Mouse (Mus musculus): Measurements from ENCODE around the gene Tagln. TPM values are rescaled to one million over a fixed set of nuclear protein-coding genes. Genes with fewer than 3 reads are reported as not detected.

Gene Tagln
- polyA plus RNA-seq, 2 experiments: 6.3 to 6.8 TPM

GRCm38 (mm10) chr9:45946182-45946871, 10.5 kb upstream of the Tagln start:
- H3K9me3 ChIP-seq (ENCODE audit: control insufficient read depth, low read length): peaks cover 3% of the 10 kb centered on the region; the same call in 1 of the 2 replicates
- no peaks in the 10 kb centered on the region for H3K27me3 ChIP-seq (ENCODE audit: control insufficient read depth, insufficient read depth, low read length)
- WGBS (ENCODE audit: insufficient replicate concordance): 84% methylated on average over 16 of the region's 16 CpGs
- no peak for TF ChIP-seq CTCF (IDR thresholded peaks at IDR 0.05; ENCODE audit: low read depth)
- TF ChIP-seq EP300 (IDR thresholded peaks at IDR 0.05; ENCODE audit: low read depth): no peak
- DNase-seq (ENCODE audit: low read depth in 3 of 3, low spot score in 3 of 3): no peak
- H3K9ac ChIP-seq (replicated peaks): no peak overlapping the region
- H3K4me1 ChIP-seq (replicated peaks; ENCODE audit: control insufficient read depth in 2 of 2, insufficient read depth in 2 of 2, low read length in 1 of 2): peaks cover 17 to 35% of the 10 kb centered on the region in 2 experiments
- H3K36me3 ChIP-seq (replicated peaks; ENCODE audit: control insufficient read depth, insufficient read depth, low read depth): peaks cover 30% of the 10 kb centered on the region
- no peak overlapping the region for H3K27ac ChIP-seq
- no peak overlapping the region for H3K4me3 ChIP-seq (ENCODE audit: insufficient read depth in 1 of 2, low read depth in 2 of 2, low read length in 2 of 2)
- no peak for ATAC-seq (ENCODE audit: insufficient read depth)
- no peak overlapping the region for H3K4me2 ChIP-seq (ENCODE audit: low read depth)

GRCm38 (mm10) chr9:45945721-45946120, 9.9 kb upstream of the Tagln start:
- Histone ChIP-seq H3K9me3 (ENCODE audit: control insufficient read depth, low read length) (peaks cover 3% of the 10 kb centered on the region; the same call in 1 of the 2 replicates), H3K4me1 (replicated peaks; ENCODE audit: control insufficient read depth in 2 of 2, insufficient read depth in 2 of 2, low read length in 1 of 2) (peaks cover 17 to 35% of the 10 kb centered on the region in 2 experiments), H3K4me2 (ENCODE audit: low read depth) (no peak overlapping the region), H3K27ac (no peak overlapping the region), H3K4me3 (ENCODE audit: insufficient read depth in 1 of 2, low read depth in 2 of 2, low read length in 2 of 2) (no peak overlapping the region), H3K36me3 (replicated peaks; ENCODE audit: control insufficient read depth, insufficient read depth, low read depth) (peaks cover 29% of the 10 kb centered on the region), H3K27me3 (ENCODE audit: control insufficient read depth, insufficient read depth, low read length) (no peaks in the 10 kb centered on the region), H3K9ac (replicated peaks) (no peak overlapping the region)
- TF ChIP-seq EP300 (IDR thresholded peaks at IDR 0.05; ENCODE audit: low read depth) (no peak), CTCF (IDR thresholded peaks at IDR 0.05; ENCODE audit: low read depth) (no peak)
- WGBS (ENCODE audit: insufficient replicate concordance): 84% methylated on average over 13 of the region's 13 CpGs
- no peak for DNase-seq (ENCODE audit: low read depth in 3 of 3, low spot score in 3 of 3)
- ATAC-seq (ENCODE audit: insufficient read depth): no peak

- no peak overlapping the region for H3K27ac ChIP-seq
- H3K4me3 ChIP-seq (ENCODE audit: insufficient read depth in 1 of 2, low read depth in 2 of 2, low read length in 2 of 2): no peak overlapping the region
- DNase-seq (ENCODE audit: low read depth in 3 of 3, low spot score in 3 of 3) (no peak), ATAC-seq (ENCODE audit: insufficient read depth) (no peak)
- H3K9me3 ChIP-seq (ENCODE audit: control insufficient read depth, low read length): peaks cover 3% of the 10 kb centered on the region; the same call in 1 of the 2 replicates
- 39% methylated on average over 13 of the region's 13 CpGs for WGBS (ENCODE audit: insufficient replicate concordance)
- no peak overlapping the region for H3K4me2 ChIP-seq (ENCODE audit: low read depth)
- TF ChIP-seq EP300 (IDR thresholded peaks at IDR 0.05; ENCODE audit: low read depth): no peak
- TF ChIP-seq CTCF (IDR thresholded peaks at IDR 0.05; ENCODE audit: low read depth): no peak
- H3K4me1 ChIP-seq (replicated peaks; ENCODE audit: control insufficient read depth in 2 of 2, insufficient read depth in 2 of 2, low read length in 1 of 2): peaks cover 17 to 35% of the 10 kb centered on the region in 2 experiments
- H3K9ac ChIP-seq (replicated peaks): no peak overlapping the region
- H3K27me3 ChIP-seq (ENCODE audit: control insufficient read depth, insufficient read depth, low read length): no peaks in the 10 kb centered on the region
- H3K36me3 ChIP-seq (replicated peaks; ENCODE audit: control insufficient read depth, insufficient read depth, low read depth): peaks cover 24% of the 10 kb centered on the region
Observed at GRCm38 (mm10) chr9:45944506-45945400, 8.9 kb upstream of the Tagln start.

GRCm38 (mm10) chr9:45943628-45944505, 8.0 kb upstream of the Tagln start:
- peaks cover 20% of the 10 kb centered on the region for H3K36me3 ChIP-seq (replicated peaks; ENCODE audit: control insufficient read depth, insufficient read depth, low read depth)
- no peak overlapping the region for H3K27ac ChIP-seq
- H3K4me3 ChIP-seq (ENCODE audit: insufficient read depth in 1 of 2, low read depth in 2 of 2, low read length in 2 of 2): no peak overlapping the region
- ATAC-seq (ENCODE audit: insufficient read depth) (peak; percentile 42), DNase-seq (ENCODE audit: low read depth in 3 of 3, low spot score in 3 of 3) (no peak)
- H3K9me3 ChIP-seq (ENCODE audit: control insufficient read depth, low read length): peaks cover 3% of the 10 kb centered on the region; the same call in 1 of the 2 replicates
- peaks cover 17 to 35% of the 10 kb centered on the region in 2 experiments for H3K4me1 ChIP-seq (replicated peaks; ENCODE audit: control insufficient read depth in 2 of 2, insufficient read depth in 2 of 2, low read length in 1 of 2)
- no peak overlapping the region for H3K4me2 ChIP-seq (ENCODE audit: low read depth)
- no peaks in the 10 kb centered on the region for H3K27me3 ChIP-seq (ENCODE audit: control insufficient read depth, insufficient read depth, low read length)
- WGBS (ENCODE audit: insufficient replicate concordance): 85% methylated on average over 8 of the region's 8 CpGs
- no peak overlapping the region for H3K9ac ChIP-seq (replicated peaks)
- TF ChIP-seq CTCF (IDR thresholded peaks at IDR 0.05; ENCODE audit: low read depth) (no peak), EP300 (IDR thresholded peaks at IDR 0.05; ENCODE audit: low read depth) (no peak)

All from liver, embryonic 14.5 days (tissue).